Mouse (Mus musculus) megakaryocyte, embryonic 14.5 days (primary cell): ENCODE results near the gene Ndufs1.

ENCODE experiments used
- FLI1 ChIP-seq: IDR thresholded peaks from 2 replicates; pipeline ENCODE4 v1.6.1; 2012; ENCODE audit warnings: low read length, inconsistent platforms, mixed read lengths
- GATA1 ChIP-seq: IDR thresholded peaks from 3 replicates; pipeline ENCODE4 v1.6.1; 2012; ENCODE audit warnings: mixed read lengths, low read length, inconsistent platforms, borderline replicate concordance

DNA sequence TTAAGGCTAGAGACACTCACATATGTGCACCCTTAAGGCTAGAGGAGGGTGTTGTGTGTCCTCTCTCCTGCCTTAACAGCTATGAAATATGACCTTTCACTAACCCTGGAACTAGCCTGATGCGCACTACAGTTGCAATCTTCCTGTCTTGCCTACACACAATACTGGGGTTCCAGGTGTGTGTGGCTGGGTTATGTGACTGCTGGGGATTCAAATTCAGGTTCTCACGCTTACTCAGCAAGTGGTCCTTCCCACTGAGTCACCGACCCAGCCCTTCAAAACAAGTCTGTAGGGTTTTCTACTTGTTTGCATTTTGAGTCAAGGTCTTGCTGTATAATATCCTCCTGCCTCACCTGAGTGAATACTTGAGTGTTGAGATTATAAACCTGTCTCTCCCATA is 42.1 kb downstream of the Ndufs1 start:
- no peak for TF ChIP-seq FLI1
- TF ChIP-seq GATA1 = no peak
